In genomic region chr11:25040983-25041382, GRCm38 (mm10) we compare ENCODE assay signal across 20 mouse cellular contexts.
DNase-seq lines count a peak whose midpoint lies in the region; ATAC-seq lines count a peak whose summit lies in the region.
"Had no signal": no experiment of that assay in that cellular context is flagged by ENCODE, and none has a peak within 500 bp of the region (broad histone marks: within the 10 kb centered on the region; RNA-seq: fewer than 3 reads in every experiment).

No protein-coding gene starts in this region.

- H3K4me1 ChIP-seq in hindbrain, embryonic 12.5 days: peaks cover 5% of the 10 kb centered on the region; the same call in 1 of the 2 replicates
- H3K4me1 ChIP-seq: liver, embryonic 15.5 days had no signal

- no peak overlapping the region for H3K9ac ChIP-seq in hindbrain, embryonic 12.5 days
- H3K9ac ChIP-seq: embryonic facial prominence, embryonic 13.5 days; limb, embryonic 13.5 days; liver, embryonic 15.5 days; midbrain, embryonic 12.5 days had no signal

- no peaks in the 10 kb centered on the region for H3K9me3 ChIP-seq in hindbrain, embryonic 12.5 days (replicated peaks)
- H3K9me3 ChIP-seq: embryonic facial prominence, embryonic 13.5 days; forebrain, embryonic 10.5 days; limb, embryonic 13.5 days; liver, embryonic 15.5 days; midbrain, embryonic 12.5 days had no signal

- H3K27me3 ChIP-seq in hindbrain, embryonic 12.5 days: no peaks in the 10 kb centered on the region
- H3K27me3 ChIP-seq: embryonic facial prominence, embryonic 13.5 days; limb, embryonic 13.5 days; liver, embryonic 15.5 days; midbrain, embryonic 12.5 days had no signal

- H3K4me2 ChIP-seq in hindbrain, embryonic 12.5 days (replicated peaks): no peak overlapping the region
- H3K4me2 ChIP-seq: embryonic facial prominence, embryonic 13.5 days; heart, embryonic 11.5 days; limb, embryonic 13.5 days; liver, embryonic 15.5 days; midbrain, embryonic 12.5 days had no signal

- 34% methylated on average over 4 of the region's 4 CpGs for WGBS in hindbrain, embryonic 12.5 days

- peak; percentile 13 to 34 for DNase-seq in frontal cortex, postnatal 36 days (ENCODE audit: low spot score in 2 of 2)
- no peak for DNase-seq in frontal cortex, postnatal 10 days (ENCODE audit: low spot score in 2 of 2)
- peak; percentile 33 to 63 for DNase-seq in layer of hippocampus, adult 18-20 months (ENCODE audit: low spot score in 2 of 2)
- DNase-seq in layer of hippocampus, postnatal 10 days (ENCODE audit: low spot score in 2 of 2): no peak
- peak; percentile 60 for DNase-seq in embryo, embryonic 10 days (ENCODE audit: low spot score)
- peak; percentile 5 to 10 for DNase-seq in layer of hippocampus, postnatal 14 days (ENCODE audit: low spot score in 2 of 2)
- DNase-seq: adrenal gland, postnatal 25 days; cerebellum, postnatal 14 days; kidney, postnatal 25 days; lung, postnatal 14 days; thymus, adult 18-20 months had no signal

- no peak overlapping the region for H3K27ac ChIP-seq in hindbrain, embryonic 12.5 days
- H3K27ac ChIP-seq: embryonic facial prominence, embryonic 13.5 days; forebrain, embryonic 10.5 days; limb, embryonic 13.5 days; liver, embryonic 15.5 days; midbrain, embryonic 12.5 days had no signal

- H3K36me3 ChIP-seq in hindbrain, embryonic 12.5 days: no peaks in the 10 kb centered on the region
- H3K36me3 ChIP-seq: embryonic facial prominence, embryonic 13.5 days; forebrain, embryonic 10.5 days; limb, embryonic 13.5 days; liver, embryonic 15.5 days; midbrain, embryonic 12.5 days had no signal

- ATAC-seq in hindbrain, embryonic 12.5 days (ENCODE audit: low FRiP score): no peak
- no peak for ATAC-seq in megakaryocyte, adult 5-6 weeks (ENCODE audit: poor library complexity, severe bottlenecking)
- ATAC-seq: activated CD4-positive, CD25-positive, alpha-beta regulatory T cell, adult 4 months had no signal

- H3K4me3 ChIP-seq in hindbrain, embryonic 12.5 days: no peak overlapping the region
- H3K4me3 ChIP-seq: embryonic facial prominence, embryonic 13.5 days; forebrain, embryonic 10.5 days; limb, embryonic 13.5 days; liver, embryonic 15.5 days; midbrain, embryonic 12.5 days had no signal

Comparison
In these comparisons a context has a peak if more than half of its experiments do, and no peak if none do; other contexts are left out.
1. DNase-seq: peak in frontal cortex, postnatal 36 days (2 of 2), layer of hippocampus, adult 18-20 months (2 of 2), embryo, embryonic 10 days (single experiment) and layer of hippocampus, postnatal 14 days (2 of 2); none in frontal cortex, postnatal 10 days (0 of 2) and layer of hippocampus, postnatal 10 days (0 of 2).